Mouse (Mus musculus) hematopoietic stem cell, adult 5-6 weeks (primary cell): Measurements from ENCODE around the gene Igf1r. TPM values are rescaled to one million over a fixed set of nuclear protein-coding genes. Genes with fewer than 3 reads are reported as not detected.

Experiments
- ATAC-seq, 2 experiments: fragments of 125-278 bp in 1 of 2; replicated peaks in 1 of 2; 2 replicates each; pipeline ENCODE4 v1.8.0; 2016 to 2017; ENCODE audit warnings: inconsistent platforms in 2 of 2, mild to moderate bottlenecking in 2 of 2, moderate number of reproducible peaks in 2 of 2, low read depth in 1 of 2, moderate TSS enrichment in 1 of 2; ENCODE audit not compliant: low FRiP score in 2 of 2, poor library complexity in 2 of 2, severe bottlenecking in 2 of 2, insufficient read depth in 1 of 2, low TSS enrichment in 1 of 2
- total RNA-seq: library from RNA; stranded (forward); fragments of 172-1452, 232-1000 nt; gene quantifications from 2 replicates; pipeline ENCODE4 v1.2.3, GENCODE M21; 2017

Gene Igf1r
- total RNA-seq, 1 experiment from 2014 or later = 31.6 TPM

- ATAC-seq = peak in 1 of 2 experiments; percentile 23; a peak in 2 of 4 replicates
These were observed 468 bp upstream of the Igf1r start for GRCm38 (mm10) chr7:67952036-67952681.

GRCm38 (mm10) chr7:67953764-67954242 lies 1.2 kb downstream of the Igf1r start:
- ATAC-seq = no peak

- no peak for ATAC-seq
These were observed 2.1 kb downstream of the Igf1r start for GRCm38 (mm10) chr7:67954591-67955185.

- ATAC-seq = no peak
These were observed 2.6 kb downstream of the Igf1r start for GRCm38 (mm10) chr7:67955276-67955675.

- no peak for ATAC-seq
These were observed 4.7 kb downstream of the Igf1r start for GRCm38 (mm10) chr7:67957376-67957775.

GRCm38 (mm10) chr7:67958045-67958444 lies 5.4 kb downstream of the Igf1r start:
- ATAC-seq = peak; percentile 60 to 72

GRCm38 (mm10) chr7:67960701-67961100 lies 8.1 kb downstream of the Igf1r start:
- ATAC-seq = no peak

- peak; percentile 61 to 72 for ATAC-seq
These were observed 9.1 kb downstream of the Igf1r start for GRCm38 (mm10) chr7:67961567-67962267.

- ATAC-seq = no peak
These were observed 11.1 kb downstream of the Igf1r start for GRCm38 (mm10) chr7:67963691-67964090.

- no peak for ATAC-seq
These were observed 15.8 kb downstream of the Igf1r start for GRCm38 (mm10) chr7:67968394-67968793.

GRCm38 (mm10) chr7:67969076-67969475 lies 16.4 kb downstream of the Igf1r start:
- ATAC-seq = no peak

- peak; percentile 54 to 61 for ATAC-seq
These were observed 20.8 kb downstream of the Igf1r start for GRCm38 (mm10) chr7:67973180-67974014.

GRCm38 (mm10) chr7:67981956-67982355 lies 29.3 kb downstream of the Igf1r start:
- ATAC-seq = no peak

- ATAC-seq = no peak
These were observed 30.2 kb downstream of the Igf1r start for GRCm38 (mm10) chr7:67982809-67983208.

- ATAC-seq = no peak
These were observed 30.8 kb downstream of the Igf1r start for GRCm38 (mm10) chr7:67983451-67983850.

- ATAC-seq = peak; percentile 85
These were observed 32.4 kb downstream of the Igf1r start for GRCm38 (mm10) chr7:67985003-67985416.

GRCm38 (mm10) chr7:67985511-67985910 lies 32.9 kb downstream of the Igf1r start:
- no peak for ATAC-seq
